Mouse (Mus musculus): ENCODE data around the gene Fam133b.

- TF ChIP-seq CTCF (IDR thresholded peaks at IDR 0.05; ENCODE audit: low read depth) (no peak), EP300 (IDR thresholded peaks at IDR 0.05; ENCODE audit: low read depth) (no peak)
These were observed 35.4 kb downstream of the Fam133b start for GRCm38 (mm10) chr5:3579066-3579465.

All from liver, embryonic 14.5 days (tissue).